Mouse (Mus musculus): ENCODE measurements around the gene Rnf212b. TPM values are rescaled to one million over a fixed set of nuclear protein-coding genes. Genes with fewer than 3 reads are reported as not detected.

Rnf212b gene
- polyA plus RNA-seq, 1 experiment from 2014 or later = not detected

- 89% methylated on average over 1 of the region's 1 CpGs for WGBS
- Histone ChIP-seq H3K27me3 (ENCODE audit: control insufficient read depth, insufficient read depth, low read length) (no peaks in the 10 kb centered on the region), H3K27ac (ENCODE audit: low read depth, low read length) (no peak overlapping the region), H3K9me3 (ENCODE audit: control insufficient read depth, low read length) (no peaks in the 10 kb centered on the region), H3K4me2 (ENCODE audit: low read depth, low read length) (no peak overlapping the region), H3K9ac (replicated peaks; ENCODE audit: low read depth, low read length) (no peak overlapping the region), H3K4me1 (ENCODE audit: control insufficient read depth, insufficient read depth, low read length) (no peaks in the 10 kb centered on the region), H3K4me3 (ENCODE audit: low read depth, low read length) (no peak overlapping the region), H3K36me3 (ENCODE audit: control insufficient read depth, insufficient read depth, low read length) (no peaks in the 10 kb centered on the region)
- no peak for ATAC-seq (ENCODE audit: low read depth)
Observed at GRCm38 (mm10) chr14:54793351-54793750, 20.6 kb upstream of the Rnf212b start.

GRCm38 (mm10) chr14:54793894-54794830 lies 19.8 kb upstream of the Rnf212b start:
- no peaks in the 10 kb centered on the region for H3K36me3 ChIP-seq (ENCODE audit: control insufficient read depth, insufficient read depth, low read length)
- H3K9me3 ChIP-seq (ENCODE audit: control insufficient read depth, low read length) = no peaks in the 10 kb centered on the region
- H3K27me3 ChIP-seq (ENCODE audit: control insufficient read depth, insufficient read depth, low read length) = no peaks in the 10 kb centered on the region
- no peak overlapping the region for H3K9ac ChIP-seq (replicated peaks; ENCODE audit: low read depth, low read length)
- 82% methylated on average over 8 of the region's 8 CpGs for WGBS
- no peak overlapping the region for H3K4me2 ChIP-seq (ENCODE audit: low read depth, low read length)
- H3K4me1 ChIP-seq (ENCODE audit: control insufficient read depth, insufficient read depth, low read length) = no peaks in the 10 kb centered on the region
- H3K4me3 ChIP-seq (ENCODE audit: low read depth, low read length) = no peak overlapping the region
- no peak overlapping the region for H3K27ac ChIP-seq (ENCODE audit: low read depth, low read length)
- no peak for ATAC-seq (ENCODE audit: low read depth)

GRCm38 (mm10) chr14:54795901-54796300 lies 18.0 kb upstream of the Rnf212b start:
- Histone ChIP-seq H3K36me3 (ENCODE audit: control insufficient read depth, insufficient read depth, low read length) (no peaks in the 10 kb centered on the region), H3K9ac (replicated peaks; ENCODE audit: low read depth, low read length) (no peak overlapping the region), H3K27ac (ENCODE audit: low read depth, low read length) (no peak overlapping the region), H3K27me3 (ENCODE audit: control insufficient read depth, insufficient read depth, low read length) (no peaks in the 10 kb centered on the region), H3K4me3 (ENCODE audit: low read depth, low read length) (no peak overlapping the region), H3K4me1 (ENCODE audit: control insufficient read depth, insufficient read depth, low read length) (no peaks in the 10 kb centered on the region), H3K9me3 (ENCODE audit: control insufficient read depth, low read length) (no peaks in the 10 kb centered on the region), H3K4me2 (ENCODE audit: low read depth, low read length) (no peak overlapping the region)
- 88% methylated on average over 1 of the region's 1 CpGs for WGBS
- ATAC-seq (ENCODE audit: low read depth) = no peak

GRCm38 (mm10) chr14:54796760-54797159 lies 17.2 kb upstream of the Rnf212b start:
- Histone ChIP-seq H3K4me2 (ENCODE audit: low read depth, low read length) (no peak overlapping the region), H3K36me3 (ENCODE audit: control insufficient read depth, insufficient read depth, low read length) (no peaks in the 10 kb centered on the region), H3K4me1 (ENCODE audit: control insufficient read depth, insufficient read depth, low read length) (no peaks in the 10 kb centered on the region), H3K27me3 (ENCODE audit: control insufficient read depth, insufficient read depth, low read length) (no peaks in the 10 kb centered on the region), H3K9ac (replicated peaks; ENCODE audit: low read depth, low read length) (no peak overlapping the region), H3K9me3 (ENCODE audit: control insufficient read depth, low read length) (no peaks in the 10 kb centered on the region), H3K27ac (ENCODE audit: low read depth, low read length) (no peak overlapping the region), H3K4me3 (ENCODE audit: low read depth, low read length) (no peak overlapping the region)
- no peak for ATAC-seq (ENCODE audit: low read depth)
- WGBS = 95% methylated on average over 15 of the region's 15 CpGs

- WGBS = 56% methylated on average over 10 of the region's 10 CpGs
- no peak overlapping the region for H3K4me2 ChIP-seq (ENCODE audit: low read depth, low read length)
- no peak for ATAC-seq (ENCODE audit: low read depth)
Observed at GRCm38 (mm10) chr14:54799686-54800085, 14.3 kb upstream of the Rnf212b start.

GRCm38 (mm10) chr14:54802428-54802827 lies 11.5 kb upstream of the Rnf212b start:
- Histone ChIP-seq H3K4me2 (ENCODE audit: low read depth, low read length) (no peak overlapping the region), H3K27ac (ENCODE audit: low read depth, low read length) (no peak overlapping the region), H3K27me3 (ENCODE audit: control insufficient read depth, insufficient read depth, low read length) (no peaks in the 10 kb centered on the region), H3K36me3 (ENCODE audit: control insufficient read depth, insufficient read depth, low read length) (no peaks in the 10 kb centered on the region), H3K4me3 (ENCODE audit: low read depth, low read length) (no peak overlapping the region), H3K9me3 (ENCODE audit: control insufficient read depth, low read length) (no peaks in the 10 kb centered on the region), H3K9ac (replicated peaks; ENCODE audit: low read depth, low read length) (no peak overlapping the region), H3K4me1 (ENCODE audit: control insufficient read depth, insufficient read depth, low read length) (no peaks in the 10 kb centered on the region)
- 82% methylated on average over 4 of the region's 4 CpGs for WGBS
- ATAC-seq (ENCODE audit: low read depth) = no peak

More at GRCm38 (mm10) chr14:54799686-54800085, 14.3 kb upstream of the Rnf212b start:
- Histone ChIP-seq H3K9me3 (ENCODE audit: control insufficient read depth, low read length) (no peaks in the 10 kb centered on the region), H3K27me3 (ENCODE audit: control insufficient read depth, insufficient read depth, low read length) (no peaks in the 10 kb centered on the region), H3K36me3 (ENCODE audit: control insufficient read depth, insufficient read depth, low read length) (no peaks in the 10 kb centered on the region), H3K4me3 (ENCODE audit: low read depth, low read length) (no peak overlapping the region), H3K9ac (replicated peaks; ENCODE audit: low read depth, low read length) (no peak overlapping the region), H3K4me1 (ENCODE audit: control insufficient read depth, insufficient read depth, low read length) (no peaks in the 10 kb centered on the region), H3K27ac (ENCODE audit: low read depth, low read length) (no peak overlapping the region)

- H3K27ac ChIP-seq (ENCODE audit: low read depth, low read length) = no peak overlapping the region
- no peak for ATAC-seq (ENCODE audit: low read depth)
- no peak overlapping the region for H3K4me2 ChIP-seq (ENCODE audit: low read depth, low read length)
- H3K9me3 ChIP-seq (ENCODE audit: control insufficient read depth, low read length) = no peaks in the 10 kb centered on the region
- H3K4me1 ChIP-seq (ENCODE audit: control insufficient read depth, insufficient read depth, low read length) = no peaks in the 10 kb centered on the region
- no peak overlapping the region for H3K9ac ChIP-seq (replicated peaks; ENCODE audit: low read depth, low read length)
- H3K36me3 ChIP-seq (ENCODE audit: control insufficient read depth, insufficient read depth, low read length) = no peaks in the 10 kb centered on the region
- WGBS = 84% methylated on average over 4 of the region's 4 CpGs
- H3K27me3 ChIP-seq (ENCODE audit: control insufficient read depth, insufficient read depth, low read length) = no peaks in the 10 kb centered on the region
- no peak overlapping the region for H3K4me3 ChIP-seq (ENCODE audit: low read depth, low read length)
Observed at GRCm38 (mm10) chr14:54806124-54806523, 7.8 kb upstream of the Rnf212b start.

- no peak overlapping the region for H3K4me2 ChIP-seq (ENCODE audit: low read depth, low read length)
- H3K27me3 ChIP-seq (ENCODE audit: control insufficient read depth, insufficient read depth, low read length) = no peaks in the 10 kb centered on the region
- no peaks in the 10 kb centered on the region for H3K9me3 ChIP-seq (ENCODE audit: control insufficient read depth, low read length)
- no peak overlapping the region for H3K4me3 ChIP-seq (ENCODE audit: low read depth, low read length)
- no peaks in the 10 kb centered on the region for H3K4me1 ChIP-seq (ENCODE audit: control insufficient read depth, insufficient read depth, low read length)
- 80% methylated on average over 4 of the region's 4 CpGs for WGBS
- H3K27ac ChIP-seq (ENCODE audit: low read depth, low read length) = no peak overlapping the region
- ATAC-seq (ENCODE audit: low read depth) = no peak
- no peaks in the 10 kb centered on the region for H3K36me3 ChIP-seq (ENCODE audit: control insufficient read depth, insufficient read depth, low read length)
- no peak overlapping the region for H3K9ac ChIP-seq (replicated peaks; ENCODE audit: low read depth, low read length)
Observed at GRCm38 (mm10) chr14:54808718-54809667, 4.9 kb upstream of the Rnf212b start.

GRCm38 (mm10) chr14:54809668-54810033 lies 4.3 kb upstream of the Rnf212b start:
- Histone ChIP-seq H3K4me2 (ENCODE audit: low read depth, low read length) (no peak overlapping the region), H3K27me3 (ENCODE audit: control insufficient read depth, insufficient read depth, low read length) (no peaks in the 10 kb centered on the region), H3K36me3 (ENCODE audit: control insufficient read depth, insufficient read depth, low read length) (no peaks in the 10 kb centered on the region), H3K9ac (replicated peaks; ENCODE audit: low read depth, low read length) (no peak overlapping the region), H3K4me1 (ENCODE audit: control insufficient read depth, insufficient read depth, low read length) (no peaks in the 10 kb centered on the region), H3K27ac (ENCODE audit: low read depth, low read length) (no peak overlapping the region), H3K9me3 (ENCODE audit: control insufficient read depth, low read length) (no peaks in the 10 kb centered on the region), H3K4me3 (ENCODE audit: low read depth, low read length) (no peak overlapping the region)
- no peak for ATAC-seq (ENCODE audit: low read depth)
- WGBS = 92% methylated on average over 3 of the region's 3 CpGs

Measured in neural tube, embryonic 14.5 days (tissue).